23 mouse cellular contexts compared by ENCODE assay signal in genomic region chr13:116811456-116811855, GRCm38 (mm10).
"Had no signal": no experiment of that assay in that cellular context is flagged by ENCODE, and none has a peak within 500 bp of the region (broad histone marks: within the 10 kb centered on the region; RNA-seq: fewer than 3 reads in every experiment).

No protein-coding gene starts in this region.

- H3K27me3 ChIP-seq: embryonic facial prominence, embryonic 12.5 days; embryonic facial prominence, embryonic 13.5 days; embryonic facial prominence, embryonic 15.5 days; forebrain, embryonic 12.5 days; forebrain, embryonic 13.5 days; forebrain, embryonic 15.5 days had no signal

- H3K27ac ChIP-seq: embryonic facial prominence, embryonic 10.5 days; embryonic facial prominence, embryonic 12.5 days; embryonic facial prominence, embryonic 13.5 days; embryonic facial prominence, embryonic 15.5 days; forebrain, embryonic 10.5 days; forebrain, embryonic 12.5 days; forebrain, embryonic 13.5 days; forebrain, embryonic 15.5 days; gastrocnemius, adult 2 months; heart, embryonic 10.5 days had no signal

- H3K36me3 ChIP-seq: embryonic facial prominence, embryonic 10.5 days; embryonic facial prominence, embryonic 12.5 days; embryonic facial prominence, embryonic 13.5 days; embryonic facial prominence, embryonic 15.5 days; forebrain, embryonic 10.5 days; forebrain, embryonic 12.5 days; forebrain, embryonic 15.5 days; heart, embryonic 10.5 days had no signal

- H3K9ac ChIP-seq: embryonic facial prominence, embryonic 12.5 days; embryonic facial prominence, embryonic 13.5 days; embryonic facial prominence, embryonic 15.5 days; forebrain, embryonic 12.5 days; forebrain, embryonic 13.5 days; forebrain, embryonic 15.5 days; forebrain, postnatal 0 days had no signal

- DNase-seq: cerebellum, adult 9-11 months; cerebellum, postnatal 10 days; cerebellum, postnatal 14 days; cerebellum, postnatal 25 days; cerebellum, postnatal 36 days; embryo, embryonic 11 days; forebrain, postnatal 0 days; gastrocnemius, adult 2 months; gastrocnemius, postnatal 10 days; gastrocnemius, postnatal 14 days; gastrocnemius, postnatal 25 days; heart, adult 11 months; heart, adult 18-20 months had no signal

- H3K4me1 ChIP-seq: embryonic facial prominence, embryonic 10.5 days; embryonic facial prominence, embryonic 12.5 days; embryonic facial prominence, embryonic 13.5 days; embryonic facial prominence, embryonic 15.5 days; forebrain, embryonic 10.5 days; forebrain, embryonic 12.5 days; forebrain, embryonic 13.5 days; forebrain, embryonic 15.5 days; heart, embryonic 10.5 days had no signal

- H3K4me3 ChIP-seq: embryonic facial prominence, embryonic 10.5 days; embryonic facial prominence, embryonic 12.5 days; embryonic facial prominence, embryonic 13.5 days; embryonic facial prominence, embryonic 15.5 days; erythroblast, embryonic 14.5 days; forebrain, embryonic 10.5 days; forebrain, embryonic 12.5 days; forebrain, embryonic 13.5 days; forebrain, embryonic 15.5 days; gastrocnemius, adult 2 months; heart, embryonic 10.5 days had no signal
